Mouse (Mus musculus): ENCODE measurements around the gene Olfr872. TPM values are rescaled to one million over a fixed set of nuclear protein-coding genes. Genes with fewer than 3 reads are reported as not detected.
"Not testable (repeated sequence)": the region's sequence is repeated elsewhere in the genome, so short reads cannot be mapped to it uniquely, and the experiment has no call there.

The Olfr872 gene
- total RNA-seq (2015) (not detected in 2 replicates), total RNA-seq (2017) (not detected in 2 replicates)

DNA sequence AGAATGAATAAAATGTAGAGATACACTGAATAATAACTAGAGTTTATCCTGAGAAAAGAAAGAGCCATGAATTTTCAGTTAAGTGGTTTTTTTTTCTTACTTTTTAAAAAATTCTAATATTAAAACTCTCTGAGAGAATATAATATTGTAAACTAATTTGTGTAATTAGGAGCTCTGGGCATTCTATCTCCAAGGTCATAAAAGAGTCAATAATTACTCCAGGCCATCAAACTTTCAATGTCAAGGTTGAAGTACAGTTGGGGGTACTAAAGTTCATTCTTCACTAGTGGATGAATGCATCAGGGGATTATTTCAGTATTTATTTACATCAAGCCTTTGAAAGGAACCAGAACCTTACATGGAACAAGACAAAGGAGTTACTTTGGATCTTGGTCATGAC, at the start of gene Olfr872:
Gene Olfr872, plus strand, starts transcription at position 301 of the 400 bp plus-strand sequence.
- no peak for ATAC-seq (replicated peaks; ENCODE audit: poor library complexity)

DNA sequence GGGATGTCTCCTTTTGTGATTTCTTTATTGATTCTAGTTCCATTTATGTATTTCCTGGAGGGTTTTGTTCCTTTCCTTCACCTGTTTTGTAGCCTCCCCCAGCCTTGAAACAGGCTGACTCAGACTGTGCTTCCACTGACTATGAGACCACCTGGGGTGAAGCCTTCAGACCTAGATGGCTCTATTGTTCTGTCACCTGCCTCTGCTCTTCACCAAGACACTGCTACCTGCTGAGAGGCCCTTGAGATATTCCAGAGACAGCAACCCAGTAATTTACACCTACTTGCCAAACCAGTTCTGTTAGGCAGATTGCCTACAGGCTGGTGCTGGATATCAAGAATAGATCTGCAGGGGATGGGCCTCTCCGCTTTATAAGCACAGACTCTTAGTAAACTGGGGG, 34.8 kb upstream of the Olfr872 start:
- ATAC-seq (replicated peaks; ENCODE audit: poor library complexity), result no peak

DNA sequence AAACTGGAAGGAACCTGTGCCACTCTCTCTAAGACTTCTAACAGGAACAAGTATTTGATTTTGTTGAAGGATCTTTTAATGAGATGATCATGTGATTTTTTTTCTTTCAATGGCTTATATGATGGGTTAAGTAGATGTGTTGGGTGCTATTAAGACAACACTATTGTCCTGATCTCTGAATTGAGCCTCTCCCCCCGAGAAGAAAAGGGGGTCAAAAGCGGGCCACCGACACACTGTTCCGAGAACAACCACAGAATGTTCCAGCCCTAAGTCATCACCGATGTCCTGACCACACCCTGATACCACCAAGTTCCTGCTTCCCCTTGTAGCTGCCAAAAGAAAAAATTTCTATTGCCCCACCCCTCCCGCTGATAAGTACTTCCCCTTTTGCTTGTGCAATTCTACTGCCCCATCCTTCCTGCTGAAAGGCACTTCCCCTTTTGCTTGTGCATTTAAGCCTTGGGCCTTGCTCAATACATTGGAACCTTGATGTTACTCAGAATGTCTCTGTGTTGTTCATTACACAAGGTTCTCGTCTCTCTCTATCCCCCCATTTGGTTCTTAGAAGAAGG, 33.4 kb upstream of the Olfr872 start:
- not testable (repeated sequence) for ATAC-seq (replicated peaks; ENCODE audit: poor library complexity)

DNA sequence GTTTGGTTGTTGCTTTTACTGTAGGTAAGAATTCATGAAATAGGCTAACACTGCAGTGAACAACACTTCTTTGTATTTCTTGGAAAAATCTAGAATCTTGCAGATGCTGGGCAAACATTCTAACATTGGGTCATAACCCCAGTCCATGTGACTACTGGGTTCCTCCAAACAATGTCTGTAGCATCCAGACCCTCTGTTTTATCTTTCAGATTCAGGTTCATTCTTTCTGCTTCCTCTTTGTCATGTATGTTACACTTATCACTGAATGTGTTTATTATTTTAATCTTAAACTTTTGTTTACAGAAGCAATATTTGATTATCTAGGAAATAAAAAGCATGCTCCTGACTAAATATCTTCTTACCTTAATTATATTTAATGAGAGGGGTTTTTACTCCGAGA, 26.1 kb upstream of the Olfr872 start:
- no peak for ATAC-seq (replicated peaks; ENCODE audit: poor library complexity)

DNA sequence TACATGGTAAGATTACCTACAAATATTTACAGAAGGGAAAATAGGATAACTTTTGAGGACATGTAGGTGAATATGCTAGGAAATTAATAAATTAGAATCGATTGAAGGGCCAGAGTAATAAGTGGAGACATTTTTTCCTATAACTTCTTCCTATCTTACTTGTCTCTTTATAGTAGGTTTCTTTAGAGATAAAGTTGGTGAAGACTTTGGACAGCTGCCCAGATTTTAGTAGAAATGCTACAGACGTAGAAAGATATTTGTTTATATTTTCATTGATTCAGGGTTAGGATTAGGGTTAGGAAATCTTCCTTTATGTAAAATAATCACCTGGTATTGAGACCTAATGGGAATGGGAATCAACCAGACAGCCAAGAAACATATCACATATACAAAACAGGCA, 25.4 kb upstream of the Olfr872 start:
- ATAC-seq (replicated peaks; ENCODE audit: poor library complexity), result no peak

DNA sequence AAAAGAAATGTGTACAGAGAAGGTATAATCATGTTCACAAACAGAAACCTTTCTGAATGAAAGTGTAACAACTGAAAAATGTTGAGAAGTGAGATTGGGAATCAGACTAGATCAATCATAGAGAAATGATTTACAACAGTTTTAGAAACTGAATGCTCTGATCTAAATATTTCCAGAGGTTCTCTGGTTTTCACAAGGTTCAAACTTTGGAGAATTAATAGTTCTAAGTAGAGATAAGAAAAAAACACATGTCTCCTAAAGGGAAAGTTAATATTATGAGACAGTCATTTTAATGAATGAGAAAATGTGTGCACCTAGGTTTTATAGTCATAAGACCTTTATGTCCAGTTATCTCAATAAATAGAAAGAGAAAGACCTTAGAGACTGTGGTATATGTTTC, 25.0 kb upstream of the Olfr872 start, which contains the start of gene Olfr871:
Gene Olfr871, plus strand, starts transcription at position 301 of the 400 bp plus-strand sequence.
- no peak for ATAC-seq (replicated peaks; ENCODE audit: poor library complexity)

DNA sequence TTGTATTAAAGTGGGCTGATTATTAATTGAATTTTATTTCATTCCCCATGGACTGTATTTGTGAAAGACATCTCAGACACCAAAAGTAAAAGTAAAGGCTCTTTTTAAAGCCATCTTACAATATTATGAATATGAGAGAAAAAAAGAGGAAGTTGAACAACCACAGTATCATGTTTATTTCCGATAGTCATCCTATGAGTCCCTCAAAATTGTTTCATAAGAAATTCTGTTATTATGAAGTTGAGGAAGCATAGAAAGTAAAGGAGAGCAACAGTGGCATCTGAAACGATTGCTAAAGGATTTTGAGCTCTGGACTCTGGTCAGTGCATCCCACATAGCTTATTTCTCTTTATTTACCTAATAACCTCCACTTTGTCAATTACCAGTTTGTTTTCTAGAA, 459 bp downstream of the Olfr872 start:
- peak; percentile 57 for ATAC-seq (replicated peaks; ENCODE audit: poor library complexity)

DNA sequence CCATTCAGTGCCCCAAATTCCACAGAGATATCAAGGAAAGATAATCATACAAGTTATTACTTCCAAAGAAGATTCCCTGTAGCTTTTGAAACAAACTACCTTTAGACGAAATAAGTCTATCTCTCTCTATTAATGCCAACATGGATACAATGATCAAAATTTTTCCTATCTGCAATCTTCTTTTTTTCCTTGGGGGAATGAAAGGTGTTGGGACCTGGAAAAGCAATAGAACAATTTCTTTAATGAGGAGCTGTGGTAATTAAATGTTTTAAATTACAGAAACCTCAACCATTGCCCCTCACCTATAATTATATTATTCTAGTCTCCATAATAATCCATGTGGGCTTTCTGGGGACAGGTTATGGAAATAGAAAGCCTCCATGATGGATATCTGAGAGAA, 45.1 kb downstream of the Olfr872 start, which contains the start of gene Olfr39:
Gene Olfr39, plus strand, starts transcription at position 301 of the 400 bp plus-strand sequence.
- no peak for ATAC-seq (replicated peaks; ENCODE audit: poor library complexity)

DNA sequence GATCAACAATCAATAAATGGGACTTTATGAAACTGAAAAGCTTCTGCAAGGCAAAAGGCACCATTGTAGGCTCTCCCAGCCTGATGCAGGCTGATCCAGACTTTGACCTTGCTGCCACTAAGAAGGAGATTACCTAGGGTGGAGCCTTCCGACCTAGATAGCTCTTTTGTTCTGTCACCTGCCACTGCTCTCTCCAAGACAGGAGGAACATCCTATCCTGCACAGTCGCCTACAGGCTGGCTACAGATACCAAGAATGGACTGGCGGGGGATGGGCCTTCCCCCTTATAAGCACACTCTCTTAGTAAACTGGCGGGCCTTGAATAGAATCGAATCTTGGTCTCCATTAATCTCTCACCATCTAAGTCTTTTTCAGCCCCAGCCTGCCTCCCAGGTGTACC, 58.6 kb downstream of the Olfr872 start:
- not testable (repeated sequence) for ATAC-seq (replicated peaks; ENCODE audit: poor library complexity)

DNA sequence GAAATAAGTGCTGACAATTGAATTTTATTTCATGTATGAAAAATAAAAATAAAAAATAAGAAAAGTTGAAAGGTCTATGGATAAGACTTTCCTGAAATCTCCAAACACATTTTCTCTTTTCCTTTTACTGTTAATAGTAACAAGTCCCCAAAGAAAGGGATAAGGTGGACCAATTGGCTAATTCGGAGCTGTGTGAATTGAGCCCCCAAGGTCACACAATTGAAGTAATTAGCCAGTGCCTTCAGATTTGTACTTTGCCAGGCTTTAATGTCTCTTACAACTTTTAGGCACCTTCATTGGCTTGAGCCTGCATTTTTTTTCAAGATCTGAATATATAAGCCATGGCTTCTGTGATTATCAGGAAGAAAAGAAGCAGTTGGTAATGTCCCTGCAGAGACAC, 61.3 kb downstream of the Olfr872 start, which contains the start of gene Olfr873:
Gene Olfr873, plus strand, starts transcription at position 301 of the 400 bp plus-strand sequence.
- no peak for ATAC-seq (replicated peaks; ENCODE audit: poor library complexity)

Other genes with a start within 250 kb of the Olfr872 start
- gene Olfr866, start 209.1 kb upstream of the Olfr872 start, total RNA-seq (2015), result not detected in 2 replicates
- not detected in 2 replicates for gene Olfr866, start 209.1 kb upstream of the Olfr872 start, total RNA-seq (2017)
- gene Olfr867, start 179.6 kb upstream of the Olfr872 start, total RNA-seq (2015), result not detected in 2 replicates
- not detected in 2 replicates for gene Olfr867, start 179.6 kb upstream of the Olfr872 start, total RNA-seq (2017)
- gene Olfr868, start 138.5 kb upstream of the Olfr872 start, total RNA-seq (2015), result not detected in 2 replicates
- gene Olfr868, start 138.5 kb upstream of the Olfr872 start, total RNA-seq (2017), result not detected in 2 replicates
- not detected in 2 replicates for gene Olfr869, start 108.1 kb upstream of the Olfr872 start, total RNA-seq (2015)
- gene Olfr869, start 108.1 kb upstream of the Olfr872 start, total RNA-seq (2017), result not detected in 2 replicates
- gene Olfr870, start 63.1 kb upstream of the Olfr872 start, total RNA-seq (2015), result not detected in 2 replicates
- gene Olfr870, start 63.1 kb upstream of the Olfr872 start, total RNA-seq (2017), result not detected in 2 replicates
- gene Olfr871, start 24.9 kb upstream of the Olfr872 start, total RNA-seq (2015), result not detected in 2 replicates
- not detected in 2 replicates for gene Olfr871, start 24.9 kb upstream of the Olfr872 start, total RNA-seq (2017)
- gene Olfr39, start 45.2 kb downstream of the Olfr872 start, total RNA-seq (2015), result not detected in 2 replicates
- gene Olfr39, start 45.2 kb downstream of the Olfr872 start, total RNA-seq (2017), result not detected in 2 replicates
- gene Olfr873, start 61.4 kb downstream of the Olfr872 start, total RNA-seq (2015), result not detected in 2 replicates
- gene Olfr873, start 61.4 kb downstream of the Olfr872 start, total RNA-seq (2017), result not detected in 2 replicates
- not detected in 2 replicates for gene Olfr18, start 99.0 kb downstream of the Olfr872 start, total RNA-seq (2015)
- gene Olfr18, start 99.0 kb downstream of the Olfr872 start, total RNA-seq (2017), result not detected in 2 replicates
- 16.1 and 20.4 TPM in 2 replicates for gene Zfp560, start 148.1 kb downstream of the Olfr872 start, total RNA-seq (2015)
- gene Zfp560, start 148.1 kb downstream of the Olfr872 start, total RNA-seq (2017), result 8.5 and 13.5 TPM in 2 replicates
- 24.9 and 26.3 TPM in 2 replicates for gene Zfp26, start 223.0 kb downstream of the Olfr872 start, total RNA-seq (2015)
- 16.2 and 61.3 TPM in 2 replicates for gene Zfp26, start 223.0 kb downstream of the Olfr872 start, total RNA-seq (2017)